Mouse (Mus musculus) forebrain, embryonic 12.5 days (tissue): ENCODE measurements around the gene Magi1. TPM values are rescaled to one million over a fixed set of nuclear protein-coding genes. Genes with fewer than 3 reads are reported as not detected.

ENCODE experiments used
- ATAC-seq: fragments of 200-750 bp; cut with Nextera tagmentation; 2 replicates; pipeline ENCODE4 v1.8.0; 2017; ENCODE audit warnings: moderate TSS enrichment; ENCODE audit not compliant: low FRiP score
- H3K27ac ChIP-seq: fragments of 300-500 bp; sonication (generic); 2 replicates; pipeline ENCODE4 v1.5.1; 2016; ENCODE audit warnings: mild to moderate bottlenecking
- H3K27me3 ChIP-seq: fragments of 300-500 bp; sonication (generic); 2 replicates; pipeline ENCODE4 v1.6.1; 2016; ENCODE audit warnings: mild to moderate bottlenecking
- H3K36me3 ChIP-seq: fragments of 300-500 bp; sonication (generic); replicated peaks from 2 replicates; pipeline ENCODE4 v1.6.1; 2016; ENCODE audit warnings: mild to moderate bottlenecking
- H3K4me1 ChIP-seq: fragments of 300-500 bp; sonication (generic); 2 replicates; pipeline ENCODE4 v1.6.1; 2016
- H3K4me2 ChIP-seq: fragments of 300-500 bp; sonication (generic); 2 replicates; pipeline ENCODE4 v1.6.1; 2016; ENCODE audit warnings: mild to moderate bottlenecking, moderate library complexity
- H3K4me3 ChIP-seq: fragments of 300-500 bp; sonication (generic); replicated peaks from 2 replicates; pipeline ENCODE4 v1.5.1; 2016; ENCODE audit warnings: mild to moderate bottlenecking
- H3K9ac ChIP-seq: fragments of 300-500 bp; sonication (generic); 2 replicates; pipeline ENCODE4 v1.6.1; 2016; ENCODE audit warnings: mild to moderate bottlenecking
- H3K9me3 ChIP-seq: fragments of 300-500 bp; sonication (generic); 2 replicates; pipeline ENCODE4 v1.6.1; 2016
- WGBS: fragments of 180-500 bp; shearing (Covaris S2); methylation state at CpG from one replicate; pipeline ENCODE4 v1.1.7; 2016; 5-methylcytosine and 5-hydroxymethylcytosine counted together
- polyA plus RNA-seq: library from polyadenylated mRNA; unstranded; fragments of >200 nt; fragmentation: Nextera tagmentation; extraction: Ambion mirVana; gene quantifications from 2 replicates; pipeline ENCODE4 v1.2.1, GENCODE M21; 2016

Magi1 gene
- polyA plus RNA-seq, 1 experiment from 2014 or later: 45.5 TPM

GRCm38 (mm10) chr6:94190830-94191229 is 92.9 kb downstream of the Magi1 start:
- 92% methylated on average over 5 of the region's 5 CpGs for whole genome bisulfite sequencing
- H3K36me3 ChIP-seq: no peaks in the 10 kb centered on the region
- H3K9ac ChIP-seq: no peak overlapping the region
- ATAC-seq: no peak
- H3K4me1 ChIP-seq: peaks cover 7% of the 10 kb centered on the region; the same call in 1 of the 2 replicates
- no peak overlapping the region for H3K4me3 ChIP-seq
- H3K9me3 ChIP-seq: no peaks in the 10 kb centered on the region
- no peak overlapping the region for H3K27ac ChIP-seq
- no peak overlapping the region for H3K4me2 ChIP-seq
- no peaks in the 10 kb centered on the region for H3K27me3 ChIP-seq

DNA sequence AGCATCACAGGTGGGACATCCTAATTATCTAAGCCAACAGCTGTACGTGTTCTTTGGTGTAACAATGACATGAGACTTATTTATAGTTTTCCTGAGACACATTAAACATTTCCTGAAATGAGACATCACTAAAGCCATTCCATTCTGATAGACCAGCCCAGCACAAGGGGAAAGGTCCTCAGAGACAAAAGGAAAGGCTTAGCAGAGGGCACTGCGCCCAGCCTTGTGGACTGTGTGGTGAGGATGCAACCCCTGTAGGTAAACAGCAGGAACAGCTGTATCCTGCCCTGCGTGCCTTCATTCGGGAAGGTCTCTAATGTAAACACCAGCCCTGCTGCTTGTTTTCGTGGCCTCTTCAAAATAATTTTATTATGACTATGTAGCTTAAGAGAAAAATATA is 94.3 kb downstream of the Magi1 start:
- no peak overlapping the region for H3K4me3 ChIP-seq
- no peaks in the 10 kb centered on the region for H3K9me3 ChIP-seq
- H3K27ac ChIP-seq: no peak overlapping the region
- WGBS: 84% methylated on average over 5 of the region's 5 CpGs
- peaks cover 7% of the 10 kb centered on the region; the same call in 1 of the 2 replicates for H3K4me1 ChIP-seq
- no peak overlapping the region for H3K4me2 ChIP-seq
- H3K27me3 ChIP-seq: no peaks in the 10 kb centered on the region
- no peak overlapping the region for H3K9ac ChIP-seq
- ATAC-seq: no peak
- no peaks in the 10 kb centered on the region for H3K36me3 ChIP-seq

DNA sequence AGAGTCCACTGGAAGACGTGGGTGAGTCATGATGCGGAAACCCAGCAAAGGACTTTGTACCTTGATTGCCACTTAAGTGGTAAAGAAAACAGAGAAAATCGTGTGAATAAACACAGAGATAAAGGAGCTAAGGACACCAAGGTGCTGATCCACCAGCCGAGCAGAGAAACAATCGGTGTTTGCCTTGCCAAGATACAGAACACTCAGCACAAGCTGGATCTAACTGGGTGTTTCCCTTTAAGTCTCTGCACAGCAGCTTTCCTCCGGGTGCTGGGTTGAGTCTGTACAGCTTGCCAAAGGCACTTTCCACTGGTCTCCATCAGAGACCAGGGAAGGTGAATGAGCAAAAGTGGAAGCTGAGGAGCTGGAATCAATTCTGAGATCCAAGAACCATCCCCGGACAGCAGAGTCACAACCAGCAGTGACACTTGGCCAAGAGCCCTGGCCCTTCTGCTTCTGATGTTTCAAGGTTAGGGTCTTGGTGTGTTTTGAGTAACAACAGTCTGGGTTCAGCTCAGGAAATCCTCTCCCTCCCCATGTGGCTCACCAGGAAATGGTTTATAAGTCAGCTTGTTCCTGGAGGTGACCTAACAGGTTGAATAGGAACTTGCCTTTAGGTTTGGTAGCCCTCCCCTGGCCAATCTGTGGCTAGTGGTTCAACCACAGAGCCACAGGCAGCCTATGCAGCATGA is 96.9 kb downstream of the Magi1 start:
- Histone ChIP-seq H3K9me3 (no peaks in the 10 kb centered on the region), H3K9ac (no peak overlapping the region), H3K36me3 (no peaks in the 10 kb centered on the region), H3K27me3 (no peaks in the 10 kb centered on the region), H3K4me3 (no peak overlapping the region), H3K4me1 (peaks cover 20% of the 10 kb centered on the region), H3K4me2 (no peak overlapping the region), H3K27ac (no peak overlapping the region)
- ATAC-seq: no peak
- WGBS: 85% methylated on average over 7 of the region's 7 CpGs

DNA sequence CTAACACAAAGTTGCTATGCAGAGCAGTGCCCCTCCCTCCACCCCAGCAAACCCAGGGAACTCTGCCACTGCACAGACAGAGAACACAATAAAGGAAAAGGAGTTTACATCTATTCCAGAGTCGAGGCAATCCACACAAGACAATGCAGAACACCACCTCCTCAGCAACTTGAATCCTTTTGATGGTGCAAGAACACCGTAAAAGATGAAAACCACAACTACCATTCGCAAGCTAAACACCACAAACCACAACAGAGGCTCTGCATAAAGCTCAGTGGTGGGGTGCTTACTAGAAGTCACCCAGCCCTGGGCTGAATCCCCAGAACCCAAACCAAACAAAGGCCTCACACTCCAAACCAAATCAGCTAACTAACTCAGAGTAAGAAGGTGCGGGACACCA is 99.4 kb downstream of the Magi1 start:
- WGBS: 78% methylated on average over 4 of the region's 4 CpGs
- Histone ChIP-seq H3K4me2 (no peak overlapping the region), H3K4me3 (no peak overlapping the region), H3K36me3 (no peaks in the 10 kb centered on the region), H3K27ac (no peak overlapping the region), H3K9me3 (no peaks in the 10 kb centered on the region), H3K9ac (no peak overlapping the region), H3K27me3 (no peaks in the 10 kb centered on the region), H3K4me1 (peaks cover 17% of the 10 kb centered on the region)
- no peak for ATAC-seq

DNA sequence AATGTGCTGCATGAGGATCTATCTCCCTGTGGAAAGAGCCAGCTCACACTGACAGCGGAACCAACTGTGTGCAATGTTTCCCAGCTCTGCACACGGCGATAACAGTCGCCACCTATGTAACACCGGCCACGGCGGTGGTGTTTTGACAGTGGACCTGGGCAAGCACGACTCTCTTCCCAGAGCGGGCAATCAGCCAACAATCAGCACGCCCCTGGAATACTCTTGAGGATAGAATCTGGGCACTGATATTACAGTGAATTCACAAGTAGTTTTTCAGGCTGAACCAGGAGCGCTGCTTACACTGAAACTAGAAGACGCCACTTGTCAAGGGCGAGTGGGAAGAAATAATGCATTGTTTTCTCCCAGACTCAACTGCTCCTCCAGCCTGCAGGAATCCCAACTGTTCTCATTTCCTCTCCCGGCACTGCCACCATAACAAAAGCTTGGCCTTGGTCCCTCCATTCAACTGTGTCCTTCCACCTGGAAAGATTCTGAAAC is 100.3 kb downstream of the Magi1 start:
- Histone ChIP-seq H3K4me2 (no peak overlapping the region), H3K9ac (no peak overlapping the region), H3K9me3 (no peaks in the 10 kb centered on the region), H3K4me3 (no peak overlapping the region), H3K4me1 (peaks cover 17% of the 10 kb centered on the region), H3K27ac (no peak overlapping the region), H3K27me3 (no peaks in the 10 kb centered on the region), H3K36me3 (no peaks in the 10 kb centered on the region)
- 60% methylated on average over 14 of the region's 14 CpGs for WGBS
- no peak for ATAC-seq

- no peak overlapping the region for H3K9ac ChIP-seq
- 35% methylated on average over 2 of the region's 2 CpGs for WGBS
- no peaks in the 10 kb centered on the region for H3K36me3 ChIP-seq
- ATAC-seq: no peak
- H3K9me3 ChIP-seq: no peaks in the 10 kb centered on the region
- H3K4me1 ChIP-seq: peaks cover 27% of the 10 kb centered on the region
- H3K4me3 ChIP-seq: no peak overlapping the region
- no peaks in the 10 kb centered on the region for H3K27me3 ChIP-seq
- H3K27ac ChIP-seq: no peak overlapping the region
- H3K4me2 ChIP-seq: no peak overlapping the region
These were observed 102.0 kb downstream of the Magi1 start for GRCm38 (mm10) chr6:94181673-94182255.

DNA sequence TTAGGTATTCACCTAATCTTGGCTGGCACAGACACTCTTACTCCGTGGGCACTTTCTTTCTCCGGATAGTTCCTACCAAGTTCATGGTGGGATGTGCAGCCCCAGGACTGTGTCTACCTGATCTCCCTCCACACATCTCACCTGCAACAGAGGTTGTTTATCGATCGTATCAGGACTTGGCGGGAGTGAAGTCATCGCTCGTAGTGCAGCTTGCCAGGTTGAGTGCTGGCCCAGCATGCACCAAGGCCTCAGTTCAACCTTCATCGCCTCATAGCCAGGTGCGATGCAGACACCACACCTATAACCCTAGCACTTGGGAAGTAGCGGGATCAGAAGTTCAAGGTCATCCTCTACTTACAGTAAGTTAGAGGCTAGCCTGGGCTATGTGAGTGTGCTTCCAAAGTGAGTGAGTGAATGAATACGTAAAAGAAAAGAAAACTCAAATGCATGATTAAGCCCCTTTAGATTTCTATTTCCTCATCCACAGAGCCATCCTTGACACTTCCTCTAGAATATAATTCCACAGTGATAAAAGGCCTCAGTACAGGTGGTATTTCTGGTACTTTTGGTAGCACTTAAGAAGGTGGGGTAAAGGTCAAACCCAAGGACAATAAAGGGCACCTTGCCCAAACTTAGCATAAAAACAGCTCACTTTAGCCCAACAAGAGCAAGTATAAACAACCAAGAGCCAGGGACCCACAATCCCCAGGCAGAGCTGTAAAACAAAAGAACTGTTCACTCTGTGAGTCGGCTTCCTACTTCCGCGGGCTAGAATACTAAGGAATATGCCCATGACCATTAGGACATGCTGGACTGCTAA is 103.2 kb downstream of the Magi1 start:
- H3K27me3 ChIP-seq: no peaks in the 10 kb centered on the region
- H3K4me1 ChIP-seq: peaks cover 33% of the 10 kb centered on the region
- no peaks in the 10 kb centered on the region for H3K9me3 ChIP-seq
- 88% methylated on average over 14 of the region's 14 CpGs for WGBS
- no peak overlapping the region for H3K4me3 ChIP-seq
- H3K9ac ChIP-seq: no peak overlapping the region
- H3K27ac ChIP-seq: no peak overlapping the region
- no peak overlapping the region for H3K4me2 ChIP-seq
- ATAC-seq: no peak
- no peaks in the 10 kb centered on the region for H3K36me3 ChIP-seq

DNA sequence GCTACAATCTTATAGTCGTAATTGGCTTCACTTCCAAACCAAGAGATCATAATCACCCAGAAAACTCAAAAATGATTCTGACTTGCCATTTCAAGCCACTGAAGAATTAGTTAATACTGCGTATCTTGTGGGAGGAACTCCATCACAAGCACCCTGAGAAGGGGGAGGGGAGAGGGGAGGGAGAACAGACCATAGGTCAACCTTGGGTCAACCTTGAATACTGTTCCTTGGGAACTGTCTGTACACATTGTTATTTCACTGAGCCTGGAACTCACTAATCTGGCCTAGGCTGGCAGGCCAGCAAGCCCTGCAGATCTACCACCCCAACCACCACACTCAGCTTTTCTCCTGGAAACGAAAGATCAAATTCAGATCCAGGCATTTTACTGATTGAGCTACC is 106.2 kb downstream of the Magi1 start:
- H3K9ac ChIP-seq: no peak overlapping the region
- no peak overlapping the region for H3K4me2 ChIP-seq
- H3K4me1 ChIP-seq: peaks cover 21% of the 10 kb centered on the region
- H3K4me3 ChIP-seq: no peak overlapping the region
- no peaks in the 10 kb centered on the region for H3K36me3 ChIP-seq
- no peaks in the 10 kb centered on the region for H3K27me3 ChIP-seq
- no peak overlapping the region for H3K27ac ChIP-seq
- no peak for ATAC-seq
- 62% methylated on average over 3 of the region's 3 CpGs for WGBS
- no peaks in the 10 kb centered on the region for H3K9me3 ChIP-seq

GRCm38 (mm10) chr6:94176705-94177104 is 107.0 kb downstream of the Magi1 start:
- Histone ChIP-seq H3K9me3 (no peaks in the 10 kb centered on the region), H3K27me3 (no peaks in the 10 kb centered on the region), H3K4me1 (peaks cover 16% of the 10 kb centered on the region; the same call in 1 of the 2 replicates), H3K27ac (no peak overlapping the region), H3K4me3 (no peak overlapping the region), H3K4me2 (no peak overlapping the region), H3K9ac (no peak overlapping the region), H3K36me3 (no peaks in the 10 kb centered on the region)
- no peak for ATAC-seq
- 6% methylated on average over 4 of the region's 4 CpGs for whole genome bisulfite sequencing

GRCm38 (mm10) chr6:94171250-94171649 is 112.5 kb downstream of the Magi1 start:
- H3K4me3 ChIP-seq: no peak overlapping the region
- ATAC-seq: no peak
- WGBS: 69% methylated on average over 8 of the region's 8 CpGs

DNA sequence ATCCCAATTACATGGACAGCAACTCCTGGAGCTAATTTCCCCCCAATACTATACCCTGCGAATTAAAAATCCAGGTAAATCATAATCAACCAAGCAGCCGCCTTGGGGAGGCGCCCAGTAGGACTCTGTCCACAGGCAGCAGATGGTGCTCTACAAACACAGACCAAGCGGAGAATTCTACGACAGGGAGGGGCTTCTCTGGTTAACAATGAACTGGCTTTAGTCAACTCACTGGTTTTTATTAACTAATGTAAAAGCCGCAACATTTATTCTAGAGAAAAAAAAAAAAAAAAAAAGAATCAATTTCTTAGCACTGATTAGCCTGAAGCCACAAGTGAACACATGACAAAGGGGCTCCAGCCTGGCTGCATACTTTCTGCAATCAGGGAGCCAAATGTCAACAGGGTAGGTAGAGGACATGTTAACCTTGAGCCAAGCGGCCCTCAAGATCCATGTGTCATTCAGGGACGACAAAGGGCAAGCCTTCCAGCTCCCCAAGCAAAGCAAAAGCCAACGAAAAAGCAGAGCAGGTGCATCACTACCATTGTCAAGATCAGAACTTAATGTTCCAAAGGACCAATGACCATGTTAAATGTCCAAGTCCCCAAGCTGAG is 114.0 kb downstream of the Magi1 start:
- Histone ChIP-seq H3K27me3 (no peaks in the 10 kb centered on the region), H3K4me3 (no peak overlapping the region), H3K36me3 (no peaks in the 10 kb centered on the region), H3K9me3 (no peaks in the 10 kb centered on the region), H3K9ac (no peak overlapping the region), H3K4me2 (no peak overlapping the region), H3K27ac (no peak overlapping the region), H3K4me1 (peaks cover 4% of the 10 kb centered on the region)
- WGBS: 87% methylated on average over 9 of the region's 9 CpGs
- ATAC-seq: no peak

More at GRCm38 (mm10) chr6:94171250-94171649, 112.5 kb downstream of the Magi1 start:
- no peak overlapping the region for H3K4me2 ChIP-seq
- H3K27me3 ChIP-seq: no peaks in the 10 kb centered on the region
- no peak overlapping the region for H3K9ac ChIP-seq
- H3K36me3 ChIP-seq: no peaks in the 10 kb centered on the region
- H3K4me1 ChIP-seq: peaks cover 5% of the 10 kb centered on the region
- no peak overlapping the region for H3K27ac ChIP-seq
- no peaks in the 10 kb centered on the region for H3K9me3 ChIP-seq

DNA sequence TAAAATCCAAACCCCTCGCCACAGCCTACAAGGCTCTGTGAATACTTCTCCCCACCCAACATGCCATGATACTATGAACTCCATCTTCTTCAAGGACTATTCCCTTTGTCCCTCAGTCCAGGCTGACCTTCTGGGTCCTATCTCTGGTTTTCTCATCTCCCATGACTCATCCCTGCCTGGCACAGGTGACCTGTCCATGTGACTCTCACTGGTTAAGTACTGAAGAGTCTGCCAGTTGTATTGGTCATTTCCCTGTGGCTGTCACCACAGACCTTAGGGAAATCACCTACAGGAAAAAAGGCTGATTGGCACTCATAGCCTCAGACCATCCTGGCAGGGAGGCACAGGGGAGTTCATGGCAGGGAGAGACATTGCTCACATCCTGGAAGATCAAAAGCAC is 117.8 kb downstream of the Magi1 start:
- 97% methylated on average over 1 of the region's 1 CpGs for WGBS
- Histone ChIP-seq H3K4me2 (no peak overlapping the region), H3K36me3 (no peaks in the 10 kb centered on the region), H3K4me1 (peaks cover 22% of the 10 kb centered on the region), H3K4me3 (no peak overlapping the region), H3K27ac (no peak overlapping the region), H3K27me3 (no peaks in the 10 kb centered on the region), H3K9me3 (no peaks in the 10 kb centered on the region), H3K9ac (no peak overlapping the region)
- ATAC-seq: no peak
